Mouse (Mus musculus) thymus, adult 18-20 months (tissue): Measurements from ENCODE around the gene Tmem88b.
"Not testable (repeated sequence)": the region's sequence is repeated elsewhere in the genome, so short reads cannot be mapped to it uniquely, and the experiment has no call there.

ENCODE experiments used
- DNase-seq, 2 experiments: peaks; one replicate each; pipeline ENCODE4 v3.0.0; 2022; ENCODE audit warnings: mixed read lengths in 2 of 2

Tmem88b gene

DNA sequence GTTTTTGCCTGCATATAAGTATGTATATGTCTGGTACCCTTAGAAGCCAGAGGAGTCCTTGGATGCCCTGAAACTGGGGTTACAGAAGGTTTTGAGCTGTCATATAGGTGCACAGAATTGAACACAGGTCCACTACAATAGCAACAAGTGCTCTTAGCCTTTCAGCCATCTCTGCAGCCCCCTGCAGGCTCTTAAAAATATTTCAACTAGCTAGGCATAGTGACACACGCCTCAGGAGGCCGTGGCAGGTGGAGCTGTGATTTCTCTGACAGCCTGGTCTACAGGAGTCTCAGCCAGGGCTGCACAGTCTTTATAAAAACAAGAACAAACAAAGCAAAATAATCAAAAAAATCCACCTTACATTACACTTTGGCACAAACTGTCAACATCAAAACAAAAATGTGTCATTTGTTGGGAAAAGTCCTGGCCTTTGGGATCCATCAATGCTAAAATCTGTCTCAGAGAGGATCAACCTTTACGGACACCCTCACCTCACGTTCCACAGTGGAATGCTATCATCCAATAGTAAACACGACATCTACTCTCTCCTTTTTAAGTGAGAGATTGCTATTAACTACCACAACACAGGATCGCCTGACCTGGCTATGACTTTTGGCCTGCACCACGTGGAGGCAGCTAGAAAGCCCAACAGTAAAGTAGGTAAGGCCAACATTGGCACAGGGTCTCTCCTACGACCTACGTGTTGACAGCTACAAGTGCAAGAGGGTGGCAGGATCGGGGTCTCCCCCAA is 25.6 kb downstream of the Tmem88b start:
- DNase-seq = no peak

DNA sequence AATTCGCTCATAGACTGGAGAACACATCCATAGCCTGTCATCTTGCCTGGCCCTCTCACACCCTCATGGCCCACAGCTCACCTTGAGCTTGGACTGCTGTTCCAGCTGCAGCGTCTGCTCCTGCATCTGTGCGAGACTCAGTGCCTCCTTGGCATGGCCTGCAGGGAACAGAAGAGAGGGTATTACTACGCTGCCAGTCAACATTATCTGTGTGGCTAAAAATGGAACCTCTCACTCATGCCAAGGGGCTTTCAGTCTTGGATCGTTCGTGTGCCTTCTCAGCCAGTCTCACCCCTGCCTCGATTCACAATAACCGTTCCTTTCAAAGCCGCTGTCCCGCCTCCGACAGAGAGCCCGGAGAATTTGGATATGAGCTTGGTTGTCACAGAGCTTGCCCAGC is 28.7 kb downstream of the Tmem88b start:
- no peak for DNase-seq

DNA sequence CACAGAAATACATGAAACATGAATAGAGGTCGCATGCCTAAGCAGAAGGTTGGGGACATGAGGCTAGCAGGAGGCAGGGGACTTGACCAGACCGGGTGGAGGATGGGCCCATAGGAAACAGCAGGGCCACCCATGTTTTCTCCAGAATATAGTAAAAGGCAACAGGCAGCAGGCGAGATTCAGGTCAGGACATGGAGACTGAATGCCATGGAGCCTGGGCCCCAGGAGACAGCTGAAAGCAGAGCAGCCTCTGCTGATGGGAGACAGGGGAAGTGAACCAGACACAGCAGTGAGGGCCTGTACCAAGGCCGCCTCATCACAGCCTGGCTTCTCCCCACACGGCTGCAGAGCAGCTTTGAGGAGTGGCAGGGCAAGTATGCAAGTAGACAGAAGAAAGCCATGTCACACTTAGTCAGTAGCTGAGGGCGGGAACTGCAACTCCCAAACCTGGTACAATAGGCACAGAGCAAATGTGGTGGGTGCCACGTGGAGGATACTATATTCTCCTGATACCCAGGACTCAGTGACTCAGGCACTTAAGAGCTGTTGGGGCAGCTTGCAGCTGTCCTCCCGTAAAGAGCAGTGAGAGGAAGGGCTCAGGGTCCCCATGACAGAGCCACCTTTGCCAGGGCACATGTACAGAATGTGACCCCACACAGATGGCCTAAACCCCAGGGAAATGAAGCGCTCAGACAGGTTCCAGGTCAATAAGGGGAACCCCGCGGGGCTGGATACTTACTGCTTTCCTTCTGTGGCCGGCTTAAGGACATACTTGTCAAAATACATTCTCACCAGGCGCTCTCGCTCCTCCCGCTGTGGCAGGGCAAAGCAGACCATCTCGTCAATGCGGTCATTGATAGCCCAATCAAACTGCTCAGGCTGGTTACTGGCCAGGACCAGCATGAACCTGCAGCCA is 38.8 kb downstream of the Tmem88b start:
- no peak for DNase-seq

DNA sequence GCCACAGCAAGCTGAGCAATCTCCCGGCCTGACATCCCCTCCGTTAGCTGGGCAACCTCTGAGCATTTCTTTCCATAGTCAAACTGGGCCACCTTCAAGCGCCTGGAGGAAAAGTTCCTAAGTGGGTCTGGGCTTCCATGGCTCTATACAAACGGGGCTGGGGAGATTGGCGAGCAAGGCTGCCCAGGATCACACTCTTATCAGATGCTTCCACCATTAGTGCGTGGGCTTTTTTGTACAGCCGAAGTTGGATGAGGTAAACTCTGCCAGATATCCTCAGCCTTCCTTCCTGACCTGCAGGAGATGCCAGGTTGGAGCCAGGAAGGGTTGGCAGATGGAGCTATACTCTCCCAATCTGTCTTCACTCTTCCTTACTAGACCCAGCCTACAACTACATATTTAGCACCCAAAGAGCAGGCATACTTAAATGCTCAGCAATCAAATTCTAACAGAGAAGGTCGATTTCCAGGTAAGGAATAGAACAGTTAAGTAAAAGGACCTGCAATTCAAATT is 39.6 kb downstream of the Tmem88b start:
- no peak for DNase-seq

DNA sequence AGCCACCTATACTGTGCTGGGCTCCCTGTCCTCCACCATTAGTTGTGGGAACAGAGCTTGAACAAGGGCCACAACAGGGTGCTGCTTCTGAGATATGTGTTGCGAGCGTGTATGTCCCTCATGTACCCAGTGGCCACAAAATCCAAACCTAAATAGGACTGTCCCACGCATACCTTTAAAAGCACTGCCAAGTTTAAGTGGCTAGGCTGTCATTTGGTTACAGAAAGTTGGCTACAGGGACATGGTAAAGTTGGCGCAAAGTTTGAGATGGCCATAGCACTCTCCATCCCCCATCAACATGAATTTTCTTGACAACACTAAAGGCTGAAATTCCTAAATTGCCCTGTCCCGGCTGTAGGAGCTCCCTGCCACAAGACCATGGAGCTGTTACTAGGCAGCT is 40.5 kb downstream of the Tmem88b start:
- DNase-seq = no peak

DNA sequence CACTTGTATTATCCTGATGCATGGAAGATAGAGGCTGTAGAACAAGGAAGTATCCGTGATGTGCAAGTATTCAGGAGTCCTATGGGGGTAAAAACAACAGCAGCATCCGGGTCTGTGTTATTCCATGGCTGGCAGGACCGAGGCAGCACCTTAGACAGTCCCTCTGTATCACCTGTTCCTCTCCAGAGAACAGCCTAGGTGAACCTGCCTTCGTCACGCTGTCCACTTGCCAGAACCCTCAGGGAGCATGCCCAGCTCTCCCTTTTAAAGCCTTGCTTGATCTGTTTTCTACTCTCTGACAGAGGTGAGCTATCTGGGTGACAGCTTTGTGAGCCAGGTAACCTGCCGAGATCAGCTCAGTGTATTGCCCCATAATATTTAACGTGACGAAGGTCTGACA is 41.2 kb downstream of the Tmem88b start:
- DNase-seq = no peak

DNA sequence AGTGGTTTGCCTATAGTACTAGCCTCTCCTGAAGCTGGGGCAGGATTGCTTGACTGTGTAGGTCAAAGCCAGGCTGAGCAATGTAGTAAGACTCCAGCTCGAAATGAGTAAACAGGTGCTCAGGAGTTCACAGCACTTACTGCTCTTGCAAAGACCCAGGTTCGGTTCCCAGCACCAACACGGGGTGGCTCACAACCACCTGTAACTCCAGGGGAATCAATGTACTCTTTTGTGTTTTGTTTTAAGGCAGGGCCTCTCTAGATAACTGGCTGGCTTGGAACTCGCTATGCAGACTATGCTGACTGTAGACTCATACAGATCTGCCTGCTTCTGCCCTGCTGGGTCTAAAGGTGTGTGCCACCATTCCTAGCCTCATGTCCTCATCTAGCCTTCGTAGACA is 43.0 kb downstream of the Tmem88b start:
- DNase-seq = no peak

DNA sequence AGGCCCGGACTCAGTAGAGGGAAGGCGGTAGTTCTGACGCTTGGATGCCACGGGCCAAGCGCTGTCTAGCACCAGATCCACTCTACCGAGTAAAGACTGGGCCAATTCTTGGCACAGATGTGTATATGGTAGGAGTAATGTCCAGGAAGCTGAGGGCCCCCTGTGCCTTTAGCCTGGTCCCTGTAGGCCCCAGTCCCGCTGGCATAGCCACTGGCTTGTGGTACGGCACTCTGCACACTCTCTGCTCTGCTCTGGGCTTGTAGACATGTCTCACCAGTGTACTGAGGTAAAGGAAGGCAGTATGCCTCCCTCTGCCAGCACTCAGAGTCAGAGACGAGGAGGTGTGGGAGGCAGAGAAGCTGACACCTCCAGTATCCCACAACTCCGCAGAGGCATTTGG is 45.0 kb downstream of the Tmem88b start:
- not testable (repeated sequence) for DNase-seq

DNA sequence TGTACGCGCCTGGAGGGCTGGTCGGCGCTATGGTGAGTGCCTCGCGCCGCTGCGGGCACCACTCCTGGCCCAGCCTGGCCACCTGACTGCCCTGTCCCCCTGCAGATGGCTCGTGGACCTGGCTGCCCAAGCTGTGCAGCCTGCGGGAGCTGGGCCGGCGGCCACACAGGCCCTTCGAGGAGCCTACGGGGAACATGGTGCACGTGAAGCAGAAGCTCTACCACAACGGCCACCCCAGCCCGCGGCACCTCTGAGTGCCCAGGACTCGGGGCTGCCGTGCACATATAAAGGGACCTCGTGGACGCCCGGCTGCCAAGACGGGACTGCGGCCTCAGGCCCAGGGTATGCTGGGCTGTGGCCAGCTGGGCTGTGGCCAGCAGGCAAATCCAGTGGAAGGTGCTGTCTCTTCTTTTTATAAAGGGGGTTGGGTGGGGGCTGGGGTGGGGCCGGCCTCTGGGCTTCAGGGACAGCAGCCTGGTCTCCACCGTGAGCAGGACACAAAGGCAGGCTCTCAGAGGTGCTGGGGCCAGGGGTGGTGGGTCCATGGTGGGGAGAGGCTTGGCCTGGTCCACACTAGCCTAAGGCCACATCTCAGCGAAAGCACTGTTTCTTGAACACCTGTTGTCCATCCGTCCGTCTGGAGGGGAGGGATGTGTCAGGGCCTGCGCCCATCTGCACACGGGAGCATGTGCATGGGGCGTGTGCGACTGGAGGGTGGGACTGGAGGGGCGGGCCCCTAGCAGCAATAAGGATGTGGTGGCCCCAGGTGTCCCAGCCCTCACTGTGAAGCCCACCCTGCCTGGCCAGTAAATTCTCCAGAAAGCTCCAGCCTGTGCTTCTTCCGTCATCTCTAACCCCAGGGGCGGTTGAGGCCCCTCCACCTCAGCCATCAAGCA is 45.7 kb downstream of the Tmem88b start:
- DNase-seq = no peak

DNA sequence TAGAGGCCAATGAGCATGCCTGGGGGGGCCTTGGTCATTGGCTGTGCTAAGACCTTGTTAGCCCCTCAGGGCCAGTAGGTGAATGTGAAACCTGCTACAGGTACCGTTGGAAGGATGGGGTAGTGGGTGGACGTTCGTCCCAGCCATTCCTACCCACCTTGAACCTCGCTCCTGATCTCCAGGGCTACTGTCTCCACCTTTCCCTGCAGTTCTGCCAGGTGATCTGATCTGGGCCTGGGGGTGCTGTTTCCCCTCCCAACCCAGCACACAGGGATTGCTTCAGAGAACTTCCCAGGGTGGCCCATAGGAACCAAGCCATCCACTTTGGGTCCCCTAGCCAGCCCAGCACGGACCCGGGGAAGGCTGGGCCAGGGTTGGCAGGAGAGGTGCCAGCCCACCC is 46.5 kb downstream of the Tmem88b start:
- DNase-seq = no peak

DNA sequence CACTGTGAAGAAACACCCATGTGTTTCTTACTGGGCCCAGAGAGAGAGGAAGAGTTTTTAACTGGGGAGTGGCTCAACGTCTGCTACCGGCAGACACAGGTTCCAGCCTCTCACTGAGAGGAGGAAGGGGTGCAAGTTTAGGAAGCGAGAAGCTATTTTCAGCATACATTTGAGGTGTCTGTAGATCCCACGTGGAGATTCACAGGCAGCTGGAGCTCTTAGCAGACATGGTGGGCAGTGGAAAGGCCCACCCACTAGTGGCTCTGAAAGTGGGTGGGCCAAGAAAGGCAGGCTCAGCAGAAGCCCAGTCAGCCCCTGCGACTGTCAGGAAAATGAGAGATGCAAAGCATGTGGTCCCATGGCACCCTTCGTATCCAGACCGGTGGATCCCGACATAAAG is 47.4 kb downstream of the Tmem88b start:
- no peak for DNase-seq

DNA sequence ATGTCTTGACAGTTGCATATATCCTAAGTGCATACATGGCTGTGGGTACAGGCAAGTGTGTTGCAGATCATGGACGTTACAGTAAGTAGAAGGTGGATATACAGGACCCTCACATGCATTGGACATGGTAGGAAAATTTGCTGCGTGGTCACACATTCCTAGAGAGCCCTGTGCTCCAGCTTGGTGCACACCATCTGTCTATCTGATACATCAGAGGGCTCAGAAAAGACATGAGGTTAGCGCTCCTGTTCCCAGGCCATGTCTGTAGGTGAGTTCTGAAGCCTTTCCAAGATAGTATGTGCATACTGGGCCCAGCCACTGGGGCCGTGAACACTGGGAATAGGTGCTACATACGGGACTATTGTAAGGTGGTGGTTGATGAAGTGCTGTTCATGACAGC is 49.3 kb downstream of the Tmem88b start:
- DNase-seq = no peak

DNA sequence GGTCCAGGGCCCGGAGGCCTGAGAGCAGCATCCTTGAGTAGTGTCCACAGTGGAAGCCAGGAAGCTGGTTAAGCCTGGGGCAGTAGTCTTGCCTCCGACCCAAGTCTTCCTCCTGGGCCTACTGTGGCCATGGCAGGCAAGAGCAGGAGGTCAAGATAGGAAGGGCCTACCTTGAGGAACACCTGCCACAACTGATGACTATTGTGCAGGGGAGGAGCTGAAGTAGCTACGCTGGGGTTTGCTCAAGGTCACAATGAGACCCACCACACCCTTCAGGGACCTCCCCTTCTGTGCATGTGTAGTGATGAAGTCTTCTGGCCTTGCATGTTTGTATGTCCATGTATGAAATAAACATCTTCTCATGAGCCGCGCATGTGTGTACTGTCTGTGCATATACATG is 49.9 kb downstream of the Tmem88b start:
- DNase-seq = peak in 1 of 2 experiments; percentile 8

DNA sequence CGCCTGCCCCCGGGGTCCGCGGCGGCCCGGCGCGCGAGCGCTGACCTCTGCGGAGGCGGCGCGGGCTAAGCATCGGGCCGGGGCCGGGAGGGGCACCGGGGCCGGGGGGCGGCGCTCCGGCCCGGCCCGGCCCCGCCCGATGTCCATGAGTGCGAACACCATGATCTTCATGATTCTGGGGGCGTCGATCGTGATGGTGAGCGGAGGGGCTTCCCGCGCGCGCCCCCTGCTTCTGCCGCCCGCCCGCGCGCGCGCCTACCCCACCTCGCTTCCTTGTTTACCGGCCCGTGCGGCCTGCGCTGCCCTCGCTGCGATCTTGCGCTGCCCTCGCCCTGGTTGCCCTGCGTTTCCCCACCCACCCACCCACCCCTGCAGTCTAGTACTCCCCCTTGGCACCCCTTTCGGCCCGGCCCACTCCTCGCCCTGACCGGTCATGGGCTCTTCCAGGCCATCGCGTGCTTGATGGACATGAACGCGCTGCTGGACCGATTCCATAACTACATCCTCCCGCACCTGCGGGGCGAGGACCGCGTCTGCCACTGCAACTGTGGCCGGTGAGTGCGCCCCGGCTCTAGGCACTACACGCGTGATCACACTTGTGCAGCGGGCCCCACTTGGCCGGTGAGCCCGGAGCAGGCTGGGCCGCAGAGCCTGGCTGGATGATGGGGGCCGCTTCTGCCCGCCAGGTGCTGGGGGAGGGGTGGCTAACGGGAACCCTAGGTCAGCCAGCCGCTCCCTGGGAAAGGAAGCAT is 50.5 kb downstream of the Tmem88b start:
- DNase-seq = peak; percentile 32 to 39

DNA sequence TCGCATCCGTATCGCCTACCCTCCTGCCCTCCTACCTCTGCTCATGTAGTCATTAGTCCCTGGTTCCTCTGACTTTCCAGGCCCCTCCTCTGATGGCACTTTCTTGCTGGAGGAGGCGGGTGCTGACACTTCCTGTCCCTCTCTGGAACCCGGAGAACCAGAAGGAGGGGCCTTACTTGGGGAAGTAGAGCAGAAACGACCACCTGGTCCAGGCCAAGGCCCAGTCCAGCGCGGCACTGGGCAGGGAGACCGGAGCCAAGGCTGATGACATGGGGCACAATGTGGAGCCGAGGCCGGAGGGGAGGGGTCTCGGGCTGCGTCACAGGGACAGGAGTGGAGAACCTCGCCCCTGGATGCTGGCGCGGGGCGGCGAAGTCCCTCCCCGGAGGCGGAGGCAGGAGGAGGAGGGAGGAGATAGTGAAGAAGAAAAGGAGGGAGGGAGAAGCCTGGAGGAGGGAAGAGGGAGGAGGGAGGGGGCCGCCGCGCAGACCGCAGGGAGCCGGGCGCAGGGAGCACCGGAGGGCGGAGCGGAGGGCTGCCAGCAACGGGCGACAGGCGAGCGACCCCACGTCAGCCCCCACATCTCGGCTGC is 51.2 kb downstream of the Tmem88b start, which contains the start of gene Tmem240:
Gene Tmem240, plus strand, starts transcription at position 451 of the 592 bp plus-strand sequence.
- peak; percentile 84 to 85 for DNase-seq

DNA sequence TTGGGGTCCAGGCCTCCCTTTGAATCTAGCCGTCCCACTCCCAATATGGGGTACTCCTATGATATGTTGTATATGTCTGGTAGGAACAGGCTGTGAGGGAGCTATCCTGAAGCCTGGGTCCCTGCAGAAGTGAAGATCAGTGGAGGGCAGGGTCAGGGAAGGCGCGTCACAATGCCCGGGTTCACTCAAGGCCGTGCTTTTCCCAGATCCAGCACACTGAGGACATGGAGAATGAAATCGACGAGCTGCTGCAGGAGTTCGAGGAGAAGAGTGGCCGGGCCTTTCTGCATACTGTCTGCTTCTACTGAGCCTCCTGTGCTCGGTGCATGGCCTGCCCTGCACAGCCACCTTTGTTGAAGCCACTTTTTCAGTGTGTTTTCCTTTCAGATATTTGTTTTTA is 52.4 kb downstream of the Tmem88b start:
- no peak for DNase-seq
